In genomic region chr2:155923143-155923542, GRCm38 (mm10) we compare ENCODE assay signal across 38 mouse cellular contexts. TPM values are rescaled to one million over a fixed set of nuclear protein-coding genes. Genes with fewer than 3 reads are reported as not detected.
"Had no signal": no experiment of that assay in that cellular context is flagged by ENCODE, and none has a peak within 500 bp of the region (broad histone marks: within the 10 kb centered on the region; RNA-seq: fewer than 3 reads in every experiment).

No protein-coding gene starts in this region.

- H3K27me3 ChIP-seq: embryonic facial prominence, embryonic 12.5 days; embryonic facial prominence, embryonic 13.5 days; embryonic facial prominence, embryonic 15.5 days; forebrain, embryonic 12.5 days; forebrain, embryonic 13.5 days; forebrain, embryonic 15.5 days had no signal

- H3K4me3 ChIP-seq: embryonic facial prominence, embryonic 10.5 days; embryonic facial prominence, embryonic 12.5 days; embryonic facial prominence, embryonic 13.5 days; embryonic facial prominence, embryonic 15.5 days; erythroblast, embryonic 14.5 days; forebrain, embryonic 10.5 days; forebrain, embryonic 12.5 days; forebrain, embryonic 13.5 days; forebrain, embryonic 15.5 days; gastrocnemius, adult 2 months; heart, adult 2 months had no signal

- H3K27ac ChIP-seq: embryonic facial prominence, embryonic 10.5 days; embryonic facial prominence, embryonic 12.5 days; embryonic facial prominence, embryonic 13.5 days; embryonic facial prominence, embryonic 15.5 days; forebrain, embryonic 10.5 days; forebrain, embryonic 12.5 days; forebrain, embryonic 13.5 days; forebrain, embryonic 15.5 days; gastrocnemius, adult 2 months; heart, adult 2 months had no signal

- H3K4me2 ChIP-seq: embryonic facial prominence, embryonic 12.5 days; embryonic facial prominence, embryonic 13.5 days; embryonic facial prominence, embryonic 15.5 days; forebrain, embryonic 12.5 days; forebrain, embryonic 13.5 days; forebrain, embryonic 15.5 days had no signal

- H3K4me1 ChIP-seq: embryonic facial prominence, embryonic 10.5 days; embryonic facial prominence, embryonic 12.5 days; embryonic facial prominence, embryonic 15.5 days; forebrain, embryonic 12.5 days; forebrain, embryonic 15.5 days had no signal

- H3K9ac ChIP-seq: embryonic facial prominence, embryonic 12.5 days; embryonic facial prominence, embryonic 13.5 days; embryonic facial prominence, embryonic 15.5 days; forebrain, embryonic 12.5 days; forebrain, embryonic 13.5 days; forebrain, embryonic 15.5 days; forebrain, postnatal 0 days had no signal

- ATAC-seq: forebrain, embryonic 13.5 days; forebrain, embryonic 14.5 days; forebrain, embryonic 15.5 days; forebrain, embryonic 16.5 days; forebrain, postnatal 0 days had no signal

- DNase-seq: cerebellum, adult 9-10 months; cerebellum, adult 9-11 months; cerebellum, postnatal 10 days; cerebellum, postnatal 14 days; cerebellum, postnatal 25 days; cerebellum, postnatal 36 days; embryo, embryonic 11 days; forebrain, postnatal 0 days; gastrocnemius, adult 2 months; gastrocnemius, postnatal 10 days; gastrocnemius, postnatal 14 days; gastrocnemius, postnatal 25 days; gastrocnemius, postnatal 36 days; heart, adult 11 months; heart, adult 18-20 months; heart, adult 2 months had no signal

- H3K9me3 ChIP-seq: embryonic facial prominence, embryonic 10.5 days; embryonic facial prominence, embryonic 12.5 days; embryonic facial prominence, embryonic 13.5 days; embryonic facial prominence, embryonic 15.5 days; forebrain, embryonic 10.5 days; forebrain, embryonic 12.5 days; forebrain, embryonic 13.5 days; forebrain, embryonic 15.5 days had no signal

RNA-seq across cellular contexts. Expression of gene Gm15557, which starts 17.4 kb away (rescaled TPM):
- total RNA-seq: common myeloid progenitor, adult 5-6 weeks; forebrain, postnatal 0 days; gastrocnemius, adult 18-20 months; gastrocnemius, adult 2 months; gastrocnemius, adult 8-10 months; gastrocnemius, postnatal 10 days; gastrocnemius, postnatal 14 days; gastrocnemius, postnatal 25 days; gastrocnemius, postnatal 36 days; gastrocnemius, postnatal 4 days; heart, adult 18-20 months; heart, adult 2 months; heart, adult 8-10 months had no signal
- polyA plus RNA-seq: cortical plate, adult 2 months; embryonic facial prominence, embryonic 11.5 days; embryonic facial prominence, embryonic 12.5 days; embryonic facial prominence, embryonic 13.5 days; embryonic facial prominence, embryonic 14.5 days; erythroblast, embryonic 14.5 days; forebrain, embryonic 10.5 days; forebrain, embryonic 11.5 days; forebrain, embryonic 12.5 days; forebrain, embryonic 13.5 days; forebrain, embryonic 14.5 days; forebrain, embryonic 15.5 days; forebrain, embryonic 16.5 days; forebrain, postnatal 0 days; frontal cortex, adult 2 months; gonadal fat pad, adult 2 months; heart, adult 2 months had no signal

RNA-seq across cellular contexts. Expression of gene Gdf5, which starts 22.0 kb away (rescaled TPM):
- total RNA-seq: common myeloid progenitor, adult 5-6 weeks; gastrocnemius, postnatal 14 days; gastrocnemius, postnatal 25 days; heart, adult 2 months; heart, adult 8-10 months had no signal
- polyA plus RNA-seq: erythroblast, embryonic 14.5 days had no signal
